Mouse (Mus musculus) cerebellum, adult 9-10 months (tissue): Measurements from ENCODE around the gene Akt1s1.

ENCODE experiments used
- DNase-seq: peaks from one replicate; pipeline ENCODE4 v3.0.0; 2022

Gene Akt1s1

GRCm38 (mm10) chr7:44854356-44855031 lies 5.7 kb downstream of the Akt1s1 start:
- peak; percentile 82 for DNase-seq

DNA sequence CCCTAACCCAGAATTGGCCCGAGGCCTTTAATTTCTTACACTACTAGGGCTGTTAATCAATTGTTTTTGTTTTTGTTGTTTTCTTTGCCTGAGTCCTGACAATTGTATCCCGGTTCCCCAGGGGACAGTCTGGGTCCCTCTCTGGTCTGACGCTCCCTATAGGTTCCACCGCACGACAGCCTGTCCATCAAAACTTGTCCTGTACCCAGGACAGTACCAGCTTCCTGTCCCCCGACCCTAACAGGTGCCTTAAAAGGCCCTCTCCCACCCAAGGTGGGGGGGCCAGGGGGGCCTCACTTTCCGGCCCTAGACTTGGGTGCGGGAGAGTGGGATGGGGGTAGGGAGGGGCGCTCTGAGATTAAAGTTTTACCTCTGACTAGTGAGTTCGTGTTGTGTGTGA lies 6.2 kb downstream of the Akt1s1 start:
- peak; percentile 82 for DNase-seq

DNA sequence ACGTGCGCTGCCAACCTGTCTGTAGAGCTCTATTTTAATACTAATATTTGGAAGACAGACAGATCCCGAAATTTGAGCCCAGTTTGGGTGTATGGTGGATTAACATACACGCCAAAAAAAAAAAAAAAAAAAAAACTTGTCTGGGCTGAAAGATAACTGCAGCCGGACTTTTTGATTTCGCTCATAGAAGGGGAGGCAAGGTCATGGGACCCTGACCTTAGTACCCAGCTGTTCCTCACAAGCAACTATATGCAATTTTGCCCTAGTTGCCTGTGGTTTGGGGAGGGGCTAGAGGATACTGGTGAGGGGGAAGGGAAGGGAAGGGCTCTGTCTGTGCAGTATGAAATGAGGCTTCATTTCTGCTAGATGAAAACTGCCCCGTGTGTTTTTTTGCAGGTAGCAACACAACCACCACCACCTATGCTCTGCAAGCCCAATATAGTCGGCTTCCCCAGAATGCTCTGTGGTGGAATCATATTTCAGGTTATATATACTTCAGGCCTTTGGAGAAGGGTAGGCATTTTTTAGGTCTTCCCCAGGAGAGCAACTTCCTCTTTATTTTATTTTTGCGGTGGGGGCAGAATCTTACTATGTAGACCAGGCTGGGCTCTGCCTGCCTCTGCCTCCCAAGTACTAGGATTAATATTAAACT lies 7.6 kb downstream of the Akt1s1 start:
- DNase-seq: no peak

- DNase-seq: peak; percentile 90
Observed at GRCm38 (mm10) chr7:44857042-44857552, 8.3 kb downstream of the Akt1s1 start, which contains the start of gene Pnkp. TSS of gene Pnkp (plus strand) at chr7:44857139.

DNA sequence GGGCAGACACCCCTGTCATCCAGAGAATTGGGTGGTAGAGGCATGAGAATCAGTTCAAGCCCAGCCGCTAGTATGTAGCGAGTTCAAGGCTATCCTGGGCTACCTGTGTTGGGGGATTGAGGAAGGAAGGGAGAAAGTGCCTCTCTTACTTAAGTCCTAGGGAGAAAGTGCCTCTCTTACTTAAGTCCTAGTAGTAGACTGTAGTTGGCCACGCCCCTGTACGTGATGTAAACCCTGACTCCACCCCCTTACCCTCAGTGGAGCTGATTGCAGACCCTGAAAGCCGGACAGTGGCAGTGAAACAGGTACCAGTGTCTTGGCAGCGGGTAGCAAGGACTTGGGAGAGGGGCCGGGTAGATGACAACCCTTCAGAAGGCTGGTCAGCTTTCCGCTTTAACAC lies 9.1 kb downstream of the Akt1s1 start:
- peak; percentile 76 for DNase-seq

DNA sequence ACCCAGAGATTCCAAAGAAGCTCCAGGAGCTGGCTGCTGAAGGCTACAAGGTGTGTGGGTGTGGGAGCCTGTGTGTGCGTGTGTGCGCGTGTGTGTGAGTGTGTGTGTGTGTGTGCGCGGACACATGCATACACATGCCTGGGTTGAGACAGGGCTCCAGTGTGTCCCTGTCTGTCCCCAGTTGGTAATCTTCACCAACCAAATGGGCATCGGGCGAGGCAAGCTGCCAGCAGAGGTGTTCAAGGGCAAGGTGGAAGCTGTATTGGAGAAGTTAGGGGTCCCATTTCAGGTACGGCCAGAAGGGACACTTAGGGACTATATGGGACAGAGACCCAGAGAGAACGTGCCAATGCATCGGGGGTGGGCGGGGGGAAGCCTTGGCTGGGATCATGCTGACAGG lies 11.1 kb downstream of the Akt1s1 start:
- DNase-seq: no peak

DNA sequence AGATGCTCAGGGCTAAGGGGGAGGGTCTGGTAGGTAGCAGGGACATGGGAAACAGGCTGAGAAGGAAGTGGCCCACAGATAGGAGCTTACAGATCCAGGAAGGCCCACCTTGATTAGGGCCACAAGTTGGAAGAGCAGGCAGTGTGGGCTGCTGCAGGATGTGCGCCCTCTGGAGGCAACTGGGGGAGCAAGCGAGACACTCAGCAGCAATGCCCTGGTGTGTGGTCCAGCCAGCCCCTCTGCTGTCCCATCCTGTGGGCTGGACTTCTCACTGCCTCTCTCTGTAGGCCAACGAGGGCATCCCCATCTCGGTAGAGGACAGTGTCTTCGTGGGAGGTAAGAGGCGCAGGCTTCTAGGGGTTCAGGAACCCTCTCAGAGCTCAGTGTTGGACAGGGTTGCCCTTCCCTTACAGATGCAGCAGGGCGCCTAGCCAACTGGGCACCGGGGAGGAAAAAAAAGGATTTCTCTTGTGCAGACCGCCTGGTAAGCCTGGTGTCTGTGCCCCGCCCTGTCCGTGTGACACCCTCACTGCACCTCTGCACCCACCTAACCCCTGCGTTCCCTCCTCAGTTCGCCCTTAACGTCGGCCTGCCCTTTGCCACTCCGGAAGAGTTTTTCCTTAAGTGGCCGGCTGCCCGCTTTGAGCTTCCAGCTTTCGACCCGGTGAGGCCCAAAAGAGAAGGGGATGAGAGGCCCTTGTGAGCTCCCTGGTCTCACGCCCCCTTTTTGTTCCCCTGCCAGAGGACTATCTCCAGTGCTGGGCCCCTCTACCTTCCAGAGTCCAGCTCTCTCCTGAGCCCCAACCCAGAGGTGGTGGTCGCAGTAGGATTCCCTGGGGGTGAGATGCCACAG lies 12.0 kb downstream of the Akt1s1 start:
- no peak for DNase-seq

DNA sequence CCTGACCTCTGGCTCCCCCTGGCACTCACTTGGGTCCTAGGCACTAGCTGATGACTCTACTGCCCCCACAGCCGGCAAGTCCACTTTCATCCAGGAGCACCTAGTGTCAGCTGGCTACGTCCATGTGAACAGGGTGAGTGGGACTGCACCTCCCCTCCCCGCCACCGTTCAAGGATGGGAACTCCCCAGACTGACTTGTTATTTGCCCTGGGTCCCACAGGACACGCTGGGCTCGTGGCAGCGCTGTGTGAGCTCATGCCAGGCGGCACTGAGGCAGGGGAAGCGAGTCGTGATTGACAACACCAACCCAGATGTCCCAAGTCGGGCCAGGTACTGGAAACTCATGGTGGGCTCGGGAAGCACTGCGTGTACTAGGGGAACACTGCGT lies 12.6 kb downstream of the Akt1s1 start:
- DNase-seq: no peak

- DNase-seq: no peak
Observed at GRCm38 (mm10) chr7:44862434-44862833, 13.6 kb downstream of the Akt1s1 start.

DNA sequence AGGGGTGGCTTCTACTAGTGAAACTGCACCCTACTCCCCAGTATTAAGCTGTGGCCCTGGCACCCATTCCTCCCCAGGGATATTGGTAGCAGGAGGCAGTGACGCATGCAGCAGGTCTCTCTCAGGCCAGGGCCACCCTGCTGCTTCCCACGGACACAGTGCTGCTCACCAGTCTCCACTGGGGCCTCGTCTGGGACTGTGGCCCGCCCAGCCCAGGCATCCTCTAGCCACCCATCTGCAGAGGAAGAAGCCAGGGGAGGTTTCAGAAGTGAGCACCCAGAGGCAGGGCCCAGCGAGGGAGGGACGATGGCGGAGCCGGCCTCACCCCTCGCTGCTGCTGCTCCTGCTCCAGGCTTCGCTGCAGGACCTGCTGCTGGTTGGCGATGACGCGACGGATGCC lies 14.4 kb downstream of the Akt1s1 start:
- DNase-seq: no peak

DNA sequence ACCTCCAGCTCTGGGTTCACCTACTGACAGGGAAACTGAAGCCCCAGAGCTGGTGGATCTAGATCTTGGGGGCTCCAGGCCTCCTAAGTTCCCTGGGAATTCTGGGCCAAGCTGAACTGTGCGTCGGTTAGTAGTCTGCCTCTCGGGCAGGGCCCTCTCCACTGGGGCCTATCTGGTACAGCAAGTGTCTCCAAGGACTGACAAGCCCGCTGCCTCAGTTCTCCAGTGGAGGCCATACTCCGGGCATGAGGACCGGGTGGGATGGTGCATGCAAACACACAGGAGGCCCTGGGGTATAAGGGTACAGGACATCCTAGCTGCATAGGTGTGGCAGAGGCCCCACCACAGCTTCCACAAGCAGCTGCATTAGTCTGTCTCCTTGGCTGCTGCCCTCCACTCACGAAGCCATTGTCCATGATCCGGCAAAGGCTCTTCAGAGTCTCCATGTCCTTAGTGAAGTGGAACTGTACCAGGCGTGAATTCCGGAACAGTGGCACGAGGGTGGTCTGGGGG lies 15.2 kb downstream of the Akt1s1 start:
- no peak for DNase-seq

- peak; percentile 59 for DNase-seq
Observed at GRCm38 (mm10) chr7:44864595-44865542, 16.1 kb downstream of the Akt1s1 start.

GRCm38 (mm10) chr7:44866276-44867009 lies 17.7 kb downstream of the Akt1s1 start:
- DNase-seq: peak; percentile 63

DNA sequence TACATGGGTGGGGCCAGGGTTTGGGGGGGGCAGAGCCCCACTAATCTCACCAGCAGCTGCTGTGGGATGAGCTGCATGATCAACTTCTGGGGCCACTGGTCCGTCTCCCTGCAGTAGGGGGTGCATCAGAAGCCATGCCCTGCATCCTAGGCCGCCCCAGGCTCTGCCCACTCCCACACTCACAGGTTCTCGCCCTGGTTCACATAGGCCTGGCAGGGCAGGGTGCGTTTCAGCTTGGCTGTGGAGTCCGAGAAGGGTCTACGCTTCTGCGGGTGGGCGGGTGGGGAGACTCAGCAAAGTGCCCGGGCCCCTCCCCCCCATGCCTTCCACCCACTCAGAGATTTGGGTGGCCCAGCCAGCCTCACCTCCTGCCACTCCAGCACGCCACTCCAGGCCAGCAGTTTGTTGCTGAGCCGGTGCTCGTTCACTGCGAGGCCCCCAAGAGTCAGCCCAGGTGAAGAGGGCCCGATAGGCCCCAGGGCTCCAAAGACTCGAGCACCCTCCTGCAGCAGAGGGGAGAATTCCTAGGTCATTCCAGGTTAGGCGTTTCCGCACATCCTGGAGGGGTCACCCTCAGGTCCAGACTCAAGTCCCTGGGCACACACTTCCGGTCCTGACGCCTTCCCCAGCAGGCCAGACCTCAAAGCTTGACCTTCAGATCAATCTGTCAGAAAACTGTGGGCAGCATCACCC lies 18.4 kb downstream of the Akt1s1 start:
- peak; percentile 58 for DNase-seq

- DNase-seq: peak; percentile 57
Observed at GRCm38 (mm10) chr7:44867802-44868201, 19.0 kb downstream of the Akt1s1 start.

- DNase-seq: no peak
Observed at GRCm38 (mm10) chr7:44868465-44868864, 19.7 kb downstream of the Akt1s1 start.

DNA sequence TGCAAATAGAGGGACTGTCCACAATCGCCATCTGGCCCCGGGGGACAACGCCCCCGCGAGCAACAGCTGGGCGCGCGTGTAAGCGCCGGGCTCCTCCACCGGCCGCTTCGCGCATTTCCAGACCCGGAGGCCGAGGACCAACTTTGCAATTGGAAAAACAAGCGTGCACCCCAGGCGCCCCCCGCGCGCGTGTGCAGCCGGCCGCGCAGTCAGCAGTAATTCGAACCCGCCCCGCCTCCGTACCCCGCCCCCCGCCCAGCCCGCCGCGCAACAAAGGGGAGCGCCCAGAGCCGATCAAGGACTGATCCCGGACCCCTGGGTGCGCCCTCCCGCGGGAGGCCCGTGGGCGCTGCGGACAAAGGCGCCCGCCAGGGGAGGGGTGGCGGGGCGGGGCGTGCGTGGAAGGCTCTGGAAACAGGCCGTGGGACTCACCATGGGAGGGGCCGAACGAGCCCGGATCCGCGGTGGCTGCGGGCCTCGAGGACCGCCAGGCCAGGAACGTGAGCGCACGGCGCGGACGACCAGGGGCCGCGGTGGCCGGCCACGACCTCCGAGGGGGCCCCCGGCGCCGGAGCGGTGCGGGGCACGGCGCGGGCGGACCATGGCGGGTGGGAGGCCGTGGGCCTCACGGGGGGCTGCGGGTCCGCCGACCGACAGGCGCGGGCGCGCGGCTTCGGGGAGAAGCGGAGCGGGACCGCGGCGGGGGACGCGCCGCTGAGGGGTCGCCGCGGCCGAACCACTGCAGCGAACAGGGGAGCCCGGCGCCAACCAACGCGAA lies 20.3 kb downstream of the Akt1s1 start:
- peak; percentile 76 for DNase-seq

DNA sequence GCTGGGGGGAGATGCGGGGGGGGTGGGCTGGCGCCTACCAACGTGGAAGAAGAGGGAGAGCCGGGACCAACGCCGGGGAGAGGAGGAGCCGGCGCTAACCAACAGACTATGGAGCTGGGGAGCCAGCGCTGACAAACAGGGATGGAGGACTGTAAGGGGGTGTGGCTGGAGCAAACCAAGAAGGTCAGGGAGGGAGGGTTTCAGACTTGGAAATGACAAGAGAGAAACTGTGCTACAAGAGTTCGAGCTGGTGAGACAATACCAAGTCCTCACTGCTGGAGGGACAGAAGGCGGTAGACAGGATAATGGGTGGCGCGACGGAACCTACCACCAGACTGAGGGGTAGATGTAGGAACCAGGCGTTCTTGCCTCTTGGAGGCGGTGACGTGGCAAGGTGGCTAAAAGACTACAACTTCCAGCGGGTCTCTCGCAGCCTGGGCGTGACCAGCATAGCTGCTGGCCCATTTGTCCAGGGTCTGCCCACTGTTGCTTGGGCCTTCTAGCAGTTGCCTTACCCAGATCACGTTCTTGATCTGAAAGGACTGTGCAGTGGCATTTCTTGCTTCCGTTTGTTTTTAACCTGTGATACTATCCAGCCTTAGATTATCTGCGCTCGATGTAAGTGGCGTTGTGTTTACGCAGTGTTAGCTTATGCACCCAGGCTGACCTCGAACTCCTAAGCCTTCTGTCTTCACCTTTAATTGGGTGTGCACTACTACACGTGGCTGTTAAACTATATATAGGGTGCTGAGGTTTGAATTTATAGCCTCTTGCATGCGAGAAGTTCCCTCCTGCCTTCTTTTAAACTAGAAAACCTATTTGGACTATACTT lies 21.1 kb downstream of the Akt1s1 start, which contains the start of gene Ptov1:
Gene Ptov1 (minus strand): TSS at position 92 of the 832 bp plus-strand sequence.
- DNase-seq: peak; percentile 98

- DNase-seq: peak; percentile 70
Observed at GRCm38 (mm10) chr7:44870614-44871013, 21.8 kb downstream of the Akt1s1 start.
